Mouse (Mus musculus) hindbrain, embryonic 14.5 days (tissue): ENCODE data around the gene Anks4b. TPM values are rescaled to one million over a fixed set of nuclear protein-coding genes. Genes with fewer than 3 reads are reported as not detected.

Experiments used
- ATAC-seq: fragments of 200-750 bp; cut with Nextera tagmentation; 2 replicates; pipeline ENCODE4 v1.8.0; 2017; ENCODE audit warnings: moderate number of reproducible peaks, mild to moderate bottlenecking, moderate TSS enrichment, moderate library complexity; ENCODE audit not compliant: low FRiP score
- DNase-seq: peaks from one replicate; pipeline ENCODE4 v3.0.0-alpha.2; 2015; ENCODE audit warnings: low spot score
- H3K27ac ChIP-seq: fragments of 300-500 bp; sonication (generic); 2 replicates; pipeline ENCODE4 v1.5.1; 2014; ENCODE audit warnings: mild to moderate bottlenecking, moderate library complexity
- H3K27me3 ChIP-seq: fragments of 300-500 bp; sonication (generic); 2 replicates; pipeline ENCODE4 v1.6.1; 2014; ENCODE audit warnings: mild to moderate bottlenecking, low read length, mixed read lengths; ENCODE audit not compliant: control insufficient read depth, insufficient read depth
- H3K36me3 ChIP-seq: fragments of 300-500 bp; sonication (generic); replicated peaks from 2 replicates; pipeline ENCODE4 v1.6.1; 2014; ENCODE audit not compliant: control insufficient read depth, insufficient read depth
- H3K4me1 ChIP-seq: fragments of 300-500 bp; sonication (generic); replicated peaks from 2 replicates; pipeline ENCODE4 v1.6.1; 2014; ENCODE audit warnings: antibody characterized with exemption, low read length, mixed read lengths; ENCODE audit not compliant: control insufficient read depth, insufficient read depth
- H3K4me2 ChIP-seq: fragments of 300-500 bp; sonication (generic); replicated peaks from 2 replicates; pipeline ENCODE4 v1.6.1; 2014; ENCODE audit warnings: mild to moderate bottlenecking, moderate library complexity
- H3K4me3 ChIP-seq: fragments of 300-500 bp; sonication (generic); replicated peaks from 2 replicates; pipeline ENCODE4 v1.5.1; 2014; ENCODE audit warnings: mild to moderate bottlenecking, low read length
- H3K9ac ChIP-seq: fragments of 300-500 bp; sonication (generic); 2 replicates; pipeline ENCODE4 v1.6.1; 2014
- H3K9me3 ChIP-seq: fragments of 300-500 bp; sonication (generic); 2 replicates; pipeline ENCODE4 v1.6.1; 2016; ENCODE audit warnings: low read length; ENCODE audit not compliant: control insufficient read depth
- WGBS: fragments of 180-500 bp; shearing (Covaris S2); extraction: QIAGEN DNeasy Blood & Tissue Kit; methylation state at CpG from one replicate; pipeline ENCODE4 v1.1.7; 2014; 5-methylcytosine and 5-hydroxymethylcytosine counted together
- polyA plus RNA-seq: library from polyadenylated mRNA; unstranded; fragments of >200 nt; fragmentation: Nextera tagmentation; extraction: Ambion mirVana; gene quantifications from 2 replicates; pipeline ENCODE4 v1.2.1, GENCODE M21; 2014

The Anks4b gene
- polyA plus RNA-seq = not detected in 2 replicates

- DNase-seq (no peak), ATAC-seq (no peak)
- Histone ChIP-seq H3K9me3 (no peaks in the 10 kb centered on the region), H3K4me2 (no peak within 1 kb of the TSS), H3K9ac (no peak within 1 kb of the TSS), H3K4me1 (0 out of 2 replicates have a peak, but pooled peaks cover 2% of the 10 kb centered on the region), H3K4me3 (no peak within 1 kb of the TSS), H3K27me3 (no peaks in the 10 kb centered on the region), H3K27ac (no peak within 1 kb of the TSS), H3K36me3 (no peaks in the 10 kb centered on the region)
- 86% methylated on average over 10 of the region's 10 CpGs for WGBS
Observed at GRCm38 (mm10) chr7:120173603-120174244, at the start of gene Anks4b. TSS of gene Anks4b (plus strand) at chr7:120173858.

- DNase-seq = peak; percentile 85
- no peak overlapping the region for H3K27ac ChIP-seq
- H3K9ac ChIP-seq = no peak overlapping the region
- no peak overlapping the region for H3K4me2 ChIP-seq
- H3K4me3 ChIP-seq = no peak overlapping the region
- ATAC-seq = peak; percentile 90
- H3K36me3 ChIP-seq = no peaks in the 10 kb centered on the region
- no peaks in the 10 kb centered on the region for H3K27me3 ChIP-seq
- H3K9me3 ChIP-seq = no peaks in the 10 kb centered on the region
- WGBS = 2% methylated on average over 3 of the region's 3 CpGs
- H3K4me1 ChIP-seq = no peaks in the 10 kb centered on the region
Observed at GRCm38 (mm10) chr7:120124844-120125243, 48.8 kb upstream of the Anks4b start.

GRCm38 (mm10) chr7:120126976-120127685, 46.5 kb upstream of the Anks4b start:
- ATAC-seq = no peak
- no peaks in the 10 kb centered on the region for H3K9me3 ChIP-seq
- H3K9ac ChIP-seq = no peak overlapping the region
- 32% methylated on average over 5 of the region's 5 CpGs for WGBS
- H3K36me3 ChIP-seq = no peaks in the 10 kb centered on the region
- DNase-seq = no peak
- no peak overlapping the region for H3K4me2 ChIP-seq
- H3K4me1 ChIP-seq = no peaks in the 10 kb centered on the region
- no peak overlapping the region for H3K27ac ChIP-seq
- H3K4me3 ChIP-seq = no peak overlapping the region
- no peaks in the 10 kb centered on the region for H3K27me3 ChIP-seq

GRCm38 (mm10) chr7:120127686-120128059, 46.0 kb upstream of the Anks4b start:
- Histone ChIP-seq H3K9me3 (no peaks in the 10 kb centered on the region), H3K27me3 (no peaks in the 10 kb centered on the region), H3K36me3 (no peaks in the 10 kb centered on the region), H3K9ac (no peak overlapping the region), H3K27ac (no peak overlapping the region), H3K4me3 (no peak overlapping the region), H3K4me1 (no peaks in the 10 kb centered on the region), H3K4me2 (no peak overlapping the region)
- WGBS = 56% methylated on average over 4 of the region's 4 CpGs
- ATAC-seq (no peak), DNase-seq (no peak)

GRCm38 (mm10) chr7:120128951-120129350, 44.7 kb upstream of the Anks4b start:
- Histone ChIP-seq H3K9me3 (no peaks in the 10 kb centered on the region), H3K36me3 (no peaks in the 10 kb centered on the region), H3K27me3 (no peaks in the 10 kb centered on the region), H3K4me3 (no peak overlapping the region), H3K9ac (no peak overlapping the region), H3K4me2 (no peak overlapping the region), H3K27ac (no peak overlapping the region), H3K4me1 (no peaks in the 10 kb centered on the region)
- WGBS = 58% methylated on average over 4 of the region's 4 CpGs
- no peak for ATAC-seq
- DNase-seq = no peak

GRCm38 (mm10) chr7:120142743-120143142, 30.9 kb upstream of the Anks4b start:
- no peaks in the 10 kb centered on the region for H3K4me1 ChIP-seq
- H3K4me3 ChIP-seq = no peak overlapping the region
- ATAC-seq (no peak), DNase-seq (no peak)
- no peaks in the 10 kb centered on the region for H3K9me3 ChIP-seq
- no peaks in the 10 kb centered on the region for H3K36me3 ChIP-seq
- 83% methylated on average over 1 of the region's 1 CpGs for WGBS
- H3K9ac ChIP-seq = no peak overlapping the region
- H3K27me3 ChIP-seq = no peaks in the 10 kb centered on the region
- no peak overlapping the region for H3K4me2 ChIP-seq
- no peak overlapping the region for H3K27ac ChIP-seq

- Histone ChIP-seq H3K9ac (no peak within 1 kb of the TSS), H3K27me3 (no peaks in the 10 kb centered on the region), H3K36me3 (no peaks in the 10 kb centered on the region), H3K9me3 (no peaks in the 10 kb centered on the region), H3K27ac (no peak within 1 kb of the TSS), H3K4me1 (no peaks in the 10 kb centered on the region), H3K4me3 (no peak within 1 kb of the TSS), H3K4me2 (no peak within 1 kb of the TSS)
- ATAC-seq = no peak
- WGBS = 85% methylated on average over 9 of the region's 9 CpGs
- DNase-seq = no peak
Observed at GRCm38 (mm10) chr7:120145191-120145590, 28.5 kb upstream of the Anks4b start, which contains the start of gene Zp2. TSS of gene Zp2 (minus strand) at chr7:120145291.

- ATAC-seq (no peak), DNase-seq (no peak)
- Histone ChIP-seq H3K27ac (no peak overlapping the region), H3K36me3 (no peaks in the 10 kb centered on the region), H3K27me3 (no peaks in the 10 kb centered on the region), H3K4me1 (no peaks in the 10 kb centered on the region), H3K9ac (no peak overlapping the region), H3K4me2 (no peak overlapping the region), H3K4me3 (no peak overlapping the region), H3K9me3 (no peaks in the 10 kb centered on the region)
- 7% methylated on average over 3 of the region's 3 CpGs for WGBS
Observed at GRCm38 (mm10) chr7:120150257-120150656, 23.4 kb upstream of the Anks4b start.

- Histone ChIP-seq H3K27ac (no peak overlapping the region), H3K4me1 (no peaks in the 10 kb centered on the region), H3K4me3 (no peak overlapping the region), H3K27me3 (no peaks in the 10 kb centered on the region), H3K9me3 (no peaks in the 10 kb centered on the region), H3K36me3 (no peaks in the 10 kb centered on the region), H3K4me2 (no peak overlapping the region), H3K9ac (no peak overlapping the region)
- ATAC-seq (no peak), DNase-seq (no peak)
- WGBS = 76% methylated on average over 2 of the region's 2 CpGs
Observed at GRCm38 (mm10) chr7:120150898-120151297, 22.8 kb upstream of the Anks4b start.
